ENCODE assay signal across 8 mouse cellular contexts in genomic region chr14:45507032-45507431, GRCm38 (mm10). TPM values are rescaled to one million over a fixed set of nuclear protein-coding genes. Genes with fewer than 3 reads are reported as not detected.
DNase-seq lines count a peak whose midpoint lies in the region; ATAC-seq and TF ChIP-seq lines count a peak whose summit lies in the region.

No protein-coding gene starts in this region.

- no peak overlapping the region for H3K4me3 ChIP-seq in embryonic facial prominence, embryonic 10.5 days
- no peak overlapping the region for H3K4me3 ChIP-seq in heart, embryonic 16.5 days (ENCODE audit: low read length)
- no peak overlapping the region for H3K4me3 ChIP-seq in midbrain, postnatal 0 days (ENCODE audit: low read depth, low read length)

- WGBS in embryonic facial prominence, embryonic 10.5 days = 26% methylated on average over 6 of the region's 6 CpGs
- WGBS in heart, embryonic 16.5 days = 17% methylated on average over 6 of the region's 6 CpGs
- WGBS in midbrain, postnatal 0 days = 21% methylated on average over 6 of the region's 6 CpGs

- no peak for TF ChIP-seq CTCF in midbrain, postnatal 0 days (IDR thresholded peaks at IDR 0.05)

- peak; percentile 29 for ATAC-seq in heart, embryonic 16.5 days (replicated peaks; ENCODE audit: extremely low read depth, insufficient read depth, low FRiP score)
- ATAC-seq in midbrain, postnatal 0 days (ENCODE audit: low FRiP score) = no peak
- ATAC-seq in megakaryocyte progenitor cell, adult 5-6 weeks (replicated peaks; ENCODE audit: poor library complexity) = no peak

- peak overlapping the region; percentile 8; the same call in 1 of the 2 replicates for H3K4me2 ChIP-seq in heart, embryonic 16.5 days (ENCODE audit: low read depth, low read length)
- no peak overlapping the region for H3K4me2 ChIP-seq in midbrain, postnatal 0 days (ENCODE audit: low read depth, low read length, poor library complexity, severe bottlenecking)

- 0 out of 2 replicates have a peak, but pooled peaks cover 2% of the 10 kb centered on the region for H3K9me3 ChIP-seq in embryonic facial prominence, embryonic 10.5 days
- H3K9me3 ChIP-seq in heart, embryonic 16.5 days (replicated peaks; ENCODE audit: control insufficient read depth, low read length) = no peaks in the 10 kb centered on the region
- H3K9me3 ChIP-seq in midbrain, postnatal 0 days (ENCODE audit: low read length) = no peaks in the 10 kb centered on the region

- no peaks in the 10 kb centered on the region for H3K27me3 ChIP-seq in embryonic facial prominence, embryonic 10.5 days (replicated peaks; ENCODE audit: low read depth, poor library complexity, severe bottlenecking)
- no peaks in the 10 kb centered on the region for H3K27me3 ChIP-seq in heart, embryonic 16.5 days (ENCODE audit: control insufficient read depth, insufficient read depth, low read length)
- no peaks in the 10 kb centered on the region for H3K27me3 ChIP-seq in midbrain, postnatal 0 days (ENCODE audit: insufficient read depth, low read length)

- H3K36me3 ChIP-seq in embryonic facial prominence, embryonic 10.5 days (replicated peaks) = peaks cover 51% of the 10 kb centered on the region
- peaks cover 12% of the 10 kb centered on the region; the same call in 1 of the 2 replicates for H3K36me3 ChIP-seq in heart, embryonic 16.5 days (ENCODE audit: control insufficient read depth, insufficient read depth)
- H3K36me3 ChIP-seq in midbrain, postnatal 0 days (ENCODE audit: insufficient read depth, low read length) = no peaks in the 10 kb centered on the region

- no peak overlapping the region for H3K9ac ChIP-seq in heart, embryonic 16.5 days (ENCODE audit: low read length)
- no peak overlapping the region for H3K9ac ChIP-seq in midbrain, postnatal 0 days (replicated peaks; ENCODE audit: low read length, poor library complexity, severe bottlenecking)

- peaks cover 45% of the 10 kb centered on the region for H3K4me1 ChIP-seq in embryonic facial prominence, embryonic 10.5 days
- peaks cover 59% of the 10 kb centered on the region for H3K4me1 ChIP-seq in heart, embryonic 16.5 days (ENCODE audit: control insufficient read depth, insufficient read depth, low read length)
- peaks cover 13% of the 10 kb centered on the region for H3K4me1 ChIP-seq in midbrain, postnatal 0 days (ENCODE audit: insufficient read depth, low read length)

- H3K27ac ChIP-seq in embryonic facial prominence, embryonic 10.5 days (replicated peaks) = peak overlapping the region; percentile 62
- H3K27ac ChIP-seq in heart, embryonic 16.5 days (ENCODE audit: low read length) = peak overlapping the region; percentile 66
- H3K27ac ChIP-seq in midbrain, postnatal 0 days (ENCODE audit: low read depth, low read length) = no peak overlapping the region; the same call in 1 of the 2 replicates

- DNase-seq in adrenal gland, adult 2 months = peak; percentile 25
- DNase-seq in adrenal gland, adult 8-10 months = no peak
- DNase-seq in embryonic facial prominence, embryonic 10.5 days (ENCODE audit: low spot score) = peak; percentile 50
- peak; percentile 57 to 74 for DNase-seq in kidney, postnatal 4 days
- DNase-seq in midbrain, postnatal 0 days (ENCODE audit: low spot score) = peak; percentile 19
- DNase-seq in spleen, postnatal 14 days (ENCODE audit: low spot score in 2 of 2) = no peak

RNA-seq across cellular contexts. Expression of gene Fermt2, which starts 22.9 kb away (rescaled TPM):
- 100 to 1,000 TPM in 1 of 2 experiments, 10 to 100 TPM in 1; 77.1 to 114 TPM for total RNA-seq in adrenal gland, adult 2 months (2021)
- 11.5 and 12.5 TPM in 2 replicates for polyA plus RNA-seq in adrenal gland, adult 2 months (2012; rRNA removed)
- 100 to 1,000 TPM in 2 of 4 experiments, 10 to 100 TPM in 2; 57.4 to 113 (median 98.9) TPM for total RNA-seq in adrenal gland, adult 8-10 months (2022)
- polyA plus RNA-seq in embryonic facial prominence, embryonic 10.5 days (2016; fragmentation: Nextera tagmentation; extraction: Ambion mirVana) = 83.7 and 99.7 TPM in 2 replicates
- polyA plus RNA-seq in heart, embryonic 16.5 days (2015; fragmentation: Nextera tagmentation; extraction: Ambion mirVana) = 228 and 229 TPM in 2 replicates
- 26.4 and 29.0 TPM in 2 replicates for total RNA-seq in midbrain, postnatal 0 days (2014; rRNA removed)
- polyA plus RNA-seq in midbrain, postnatal 0 days (2015; fragmentation: Nextera tagmentation; extraction: Ambion mirVana) = 66.7 and 70.0 TPM in 2 replicates
- not detected in 2 replicates for total RNA-seq in megakaryocyte progenitor cell, adult 5-6 weeks (2015)
- not detected in 2 replicates for total RNA-seq in megakaryocyte progenitor cell, adult 5-6 weeks (2017)

Comparison
In these comparisons a context has a peak if more than half of its experiments do, and no peak if none do; other contexts are left out.
1. DNase-seq: peak in adrenal gland, adult 2 months (single experiment), embryonic facial prominence, embryonic 10.5 days (single experiment), kidney, postnatal 4 days (2 of 2) and midbrain, postnatal 0 days (single experiment); none in adrenal gland, adult 8-10 months (single experiment) and spleen, postnatal 14 days (0 of 2).
2. RNA of gene Fermt2, which starts 22.9 kb away (total RNA-seq): 77.1 to 114 TPM in adrenal gland, adult 2 months, 57.4 to 113 TPM in adrenal gland, adult 8-10 months and 26.4 to 29.0 TPM in midbrain, postnatal 0 days; not detected in megakaryocyte progenitor cell, adult 5-6 weeks; every median in the first group is over 10 times any median in the second.